Mouse (Mus musculus): ENCODE measurements at regions not wholly inside any gene's neighbourhood (a gene's known extent, or its start where the extent isn't known, plus 50 kb on each side); places are given as distances from the start of the nearest gene placed in this dataset.

DNA sequence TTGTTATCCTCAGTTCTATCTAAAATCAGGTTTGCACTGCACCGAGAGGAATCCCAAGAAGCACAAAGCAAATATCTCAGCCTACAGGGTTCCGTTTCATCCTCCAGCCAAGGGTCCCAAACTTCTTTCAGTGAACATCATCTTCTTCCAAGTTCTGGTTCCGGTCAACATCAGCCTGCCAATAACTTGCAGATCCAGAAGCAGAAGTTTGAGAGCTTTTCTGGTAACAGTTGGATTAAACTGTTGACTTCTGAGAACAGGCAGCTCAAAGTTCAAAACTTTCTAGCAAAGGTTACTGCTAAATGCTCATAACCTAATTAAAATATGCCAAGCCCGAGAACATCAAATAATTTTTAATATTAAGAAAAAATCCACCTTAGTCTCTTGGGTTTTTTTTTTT is 237.0 kb upstream of the Gm37988 start:
- Histone ChIP-seq H3K4me2 (ENCODE audit: low read depth, low read length) (no peak overlapping the region; the same call in 1 of the 2 replicates), H3K27me3 (replicated peaks; ENCODE audit: control insufficient read depth, insufficient read depth, low read length) (no peaks in the 10 kb centered on the region), H3K9ac (ENCODE audit: low read depth, low read length) (no peak overlapping the region), H3K9me3 (ENCODE audit: control insufficient read depth, low read length) (no peaks in the 10 kb centered on the region), H3K27ac (replicated peaks; ENCODE audit: low read depth, low read length) (no peak overlapping the region), H3K4me3 (ENCODE audit: low read depth, low read length) (no peak overlapping the region), H3K36me3 (ENCODE audit: control insufficient read depth, insufficient read depth, low read length) (no peaks in the 10 kb centered on the region), H3K4me1 (ENCODE audit: control insufficient read depth, insufficient read depth, low read length) (no peaks in the 10 kb centered on the region)
- no peak for DNase-seq (ENCODE audit: low spot score)
- ATAC-seq (ENCODE audit: low read depth), result no peak
- WGBS, result 87% methylated on average over 4 of the region's 4 CpGs

DNA sequence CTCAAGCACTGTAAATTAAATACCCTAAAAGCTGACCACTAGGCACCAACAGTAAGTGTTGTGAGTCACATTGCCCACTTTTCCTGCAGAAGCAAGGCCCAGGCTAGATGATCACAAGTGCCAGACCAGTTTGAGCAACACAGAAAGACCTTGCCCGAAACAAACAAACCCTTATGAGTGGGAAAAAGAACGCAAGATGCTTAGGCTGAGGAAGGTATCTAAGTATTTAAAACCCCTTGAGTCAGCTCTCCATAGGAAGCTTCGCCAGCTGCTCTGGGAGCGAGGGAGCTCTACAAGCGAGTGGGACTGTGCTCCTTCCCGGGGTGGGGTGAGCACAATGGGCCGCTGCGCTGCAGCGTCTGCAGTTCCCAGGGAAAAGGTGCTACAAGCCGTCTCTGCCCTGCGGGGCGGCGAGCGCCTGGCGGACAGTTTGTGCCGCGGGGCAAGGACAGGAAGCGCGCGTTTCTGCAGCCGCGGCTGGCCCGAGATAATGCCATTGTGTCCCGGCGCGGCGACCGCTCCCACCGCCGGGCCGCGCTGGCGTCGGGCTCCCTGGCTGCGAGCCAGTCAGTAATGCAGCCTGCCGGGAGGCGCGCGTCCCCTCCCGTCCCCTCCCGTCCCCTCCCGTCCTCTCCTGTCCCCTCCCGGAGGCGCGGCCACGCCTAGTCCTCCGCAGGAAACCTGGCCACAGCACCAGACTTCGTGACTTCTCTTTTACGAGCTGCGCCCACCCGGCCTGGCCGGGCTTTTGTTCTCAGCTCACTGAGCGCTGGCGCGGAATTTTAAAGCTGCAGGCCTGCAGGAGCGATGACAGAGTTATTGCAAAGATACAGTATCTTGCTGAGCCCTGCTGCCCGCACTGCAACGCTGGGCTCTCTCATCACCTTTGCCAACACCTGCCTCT is 236.1 kb upstream of the Gm37988 start:
- Histone ChIP-seq H3K27me3 (replicated peaks; ENCODE audit: control insufficient read depth, insufficient read depth, low read length) (no peaks in the 10 kb centered on the region), H3K9ac (ENCODE audit: low read depth, low read length) (peak overlapping the region; percentile 77), H3K4me1 (ENCODE audit: control insufficient read depth, insufficient read depth, low read length) (no peaks in the 10 kb centered on the region), H3K27ac (replicated peaks; ENCODE audit: low read depth, low read length) (peak overlapping the region; percentile 44; the same call in 1 of the 2 replicates), H3K4me3 (ENCODE audit: low read depth, low read length) (peak overlapping the region; percentile 60), H3K36me3 (ENCODE audit: control insufficient read depth, insufficient read depth, low read length) (no peaks in the 10 kb centered on the region), H3K9me3 (ENCODE audit: control insufficient read depth, low read length) (no peaks in the 10 kb centered on the region), H3K4me2 (ENCODE audit: low read depth, low read length) (peak overlapping the region; percentile 86)
- WGBS, result 1% methylated on average over 25 of the region's 58 CpGs
- ATAC-seq (ENCODE audit: low read depth), result peak; percentile 92
- peak; percentile 86 for DNase-seq (ENCODE audit: low spot score)

DNA sequence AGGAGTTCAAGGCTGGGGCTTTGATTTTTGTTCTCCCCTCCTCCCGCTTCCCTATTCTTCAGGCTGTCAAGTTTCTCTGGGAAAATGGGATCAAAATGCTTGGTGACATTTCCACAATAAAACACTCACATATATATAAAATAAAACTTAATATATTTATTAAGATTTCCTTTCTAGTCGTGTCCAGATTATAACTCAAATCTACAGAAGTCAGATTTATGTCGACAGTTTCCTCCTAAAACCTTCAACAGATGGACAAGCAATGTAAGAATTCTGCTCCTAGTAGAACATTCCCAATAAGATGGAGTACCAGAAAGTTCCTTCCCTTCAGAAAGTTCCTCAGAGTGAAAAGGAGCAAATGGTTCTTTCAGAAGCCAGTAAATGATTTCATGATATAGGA is 235.4 kb upstream of the Gm37988 start:
- 46% methylated on average over 3 of the region's 3 CpGs for WGBS
- peak overlapping the region; percentile 77; the same call in 1 of the 2 replicates for H3K9ac ChIP-seq (ENCODE audit: low read depth, low read length)

DNA sequence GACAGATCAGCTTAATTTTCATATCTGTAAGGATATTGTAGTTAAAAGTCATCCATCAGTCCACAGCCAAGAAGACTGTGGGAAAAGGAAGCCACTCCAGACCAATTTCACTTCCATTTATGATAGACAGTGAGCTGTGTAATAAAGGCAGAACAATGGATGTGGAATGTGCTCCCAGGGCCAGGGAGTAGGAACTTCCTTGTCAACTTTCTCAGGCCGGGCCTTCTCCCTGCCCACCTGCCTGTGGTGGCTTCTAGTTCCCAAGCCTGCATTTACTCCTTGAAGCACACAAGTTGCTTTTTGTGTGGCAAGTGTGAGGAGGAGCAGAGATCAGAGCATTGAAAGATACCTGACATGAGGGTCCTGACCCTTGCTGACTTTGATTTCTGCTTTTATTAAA is 233.6 kb upstream of the Gm37988 start:
- Histone ChIP-seq H3K9me3 (ENCODE audit: control insufficient read depth, low read length) (no peaks in the 10 kb centered on the region), H3K27ac (replicated peaks; ENCODE audit: low read depth, low read length) (no peak overlapping the region), H3K9ac (ENCODE audit: low read depth, low read length) (no peak overlapping the region), H3K4me2 (ENCODE audit: low read depth, low read length) (no peak overlapping the region), H3K4me1 (ENCODE audit: control insufficient read depth, insufficient read depth, low read length) (no peaks in the 10 kb centered on the region), H3K4me3 (ENCODE audit: low read depth, low read length) (no peak overlapping the region), H3K36me3 (ENCODE audit: control insufficient read depth, insufficient read depth, low read length) (no peaks in the 10 kb centered on the region), H3K27me3 (replicated peaks; ENCODE audit: control insufficient read depth, insufficient read depth, low read length) (no peaks in the 10 kb centered on the region)
- no peak for DNase-seq (ENCODE audit: low spot score)
- no peak for ATAC-seq (ENCODE audit: low read depth)
- WGBS, result 61% methylated on average over 1 of the region's 1 CpGs

More for the DNA sequence above, 235.4 kb upstream of the Gm37988 start:
- Histone ChIP-seq H3K4me2 (ENCODE audit: low read depth, low read length) (peak overlapping the region; percentile 86; the same call in 1 of the 2 replicates), H3K4me1 (ENCODE audit: control insufficient read depth, insufficient read depth, low read length) (no peaks in the 10 kb centered on the region), H3K27ac (replicated peaks; ENCODE audit: low read depth, low read length) (no peak overlapping the region), H3K27me3 (replicated peaks; ENCODE audit: control insufficient read depth, insufficient read depth, low read length) (no peaks in the 10 kb centered on the region), H3K36me3 (ENCODE audit: control insufficient read depth, insufficient read depth, low read length) (no peaks in the 10 kb centered on the region), H3K9me3 (ENCODE audit: control insufficient read depth, low read length) (no peaks in the 10 kb centered on the region), H3K4me3 (ENCODE audit: low read depth, low read length) (peak overlapping the region; percentile 60)
- no peak for DNase-seq (ENCODE audit: low spot score)
- ATAC-seq (ENCODE audit: low read depth), result no peak

DNA sequence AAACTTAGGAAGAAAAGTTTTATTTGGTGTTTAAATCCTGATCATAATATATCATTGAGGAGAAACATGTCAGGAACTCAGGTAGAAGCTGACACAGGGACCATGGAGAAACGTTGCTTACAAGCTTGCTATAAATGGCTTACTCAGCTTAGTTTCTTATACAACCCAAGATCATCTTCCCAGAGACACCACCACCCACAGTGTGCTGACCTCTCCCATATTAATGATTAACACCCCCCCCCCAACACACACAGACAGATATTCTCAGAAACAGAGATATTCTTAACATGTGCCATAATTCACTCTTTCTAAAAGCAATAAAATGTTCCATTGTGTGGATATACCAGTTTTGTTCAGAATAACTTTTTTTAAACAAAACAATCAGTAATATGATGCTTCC is 230.7 kb upstream of the Gm37988 start:
- no peaks in the 10 kb centered on the region for H3K9me3 ChIP-seq (ENCODE audit: control insufficient read depth, low read length)
- H3K36me3 ChIP-seq (ENCODE audit: control insufficient read depth, insufficient read depth, low read length), result no peaks in the 10 kb centered on the region
- H3K27me3 ChIP-seq (replicated peaks; ENCODE audit: control insufficient read depth, insufficient read depth, low read length), result no peaks in the 10 kb centered on the region
- H3K4me1 ChIP-seq (ENCODE audit: control insufficient read depth, insufficient read depth, low read length), result no peaks in the 10 kb centered on the region
- H3K4me3 ChIP-seq (ENCODE audit: low read depth, low read length), result no peak overlapping the region
- H3K4me2 ChIP-seq (ENCODE audit: low read depth, low read length), result no peak overlapping the region
- no peak overlapping the region for H3K27ac ChIP-seq (replicated peaks; ENCODE audit: low read depth, low read length)
- no peak overlapping the region for H3K9ac ChIP-seq (ENCODE audit: low read depth, low read length)
- ATAC-seq (ENCODE audit: low read depth), result no peak
- WGBS, result 67% methylated on average over 1 of the region's 1 CpGs
- DNase-seq (ENCODE audit: low spot score), result no peak

GRCm38 (mm10) chr1:4582534-4582933 is 225.2 kb upstream of the Gm37988 start:
- no peak overlapping the region for H3K9ac ChIP-seq (ENCODE audit: low read depth, low read length)
- H3K36me3 ChIP-seq (ENCODE audit: control insufficient read depth, insufficient read depth, low read length), result no peaks in the 10 kb centered on the region
- ATAC-seq (ENCODE audit: low read depth) (no peak), DNase-seq (ENCODE audit: low spot score) (no peak)
- no peaks in the 10 kb centered on the region for H3K27me3 ChIP-seq (replicated peaks; ENCODE audit: control insufficient read depth, insufficient read depth, low read length)
- no peaks in the 10 kb centered on the region for H3K4me1 ChIP-seq (ENCODE audit: control insufficient read depth, insufficient read depth, low read length)
- H3K27ac ChIP-seq (replicated peaks; ENCODE audit: low read depth, low read length), result no peak overlapping the region
- H3K4me3 ChIP-seq (ENCODE audit: low read depth, low read length), result no peak overlapping the region
- no peaks in the 10 kb centered on the region for H3K9me3 ChIP-seq (ENCODE audit: control insufficient read depth, low read length)
- H3K4me2 ChIP-seq (ENCODE audit: low read depth, low read length), result no peak overlapping the region

DNA sequence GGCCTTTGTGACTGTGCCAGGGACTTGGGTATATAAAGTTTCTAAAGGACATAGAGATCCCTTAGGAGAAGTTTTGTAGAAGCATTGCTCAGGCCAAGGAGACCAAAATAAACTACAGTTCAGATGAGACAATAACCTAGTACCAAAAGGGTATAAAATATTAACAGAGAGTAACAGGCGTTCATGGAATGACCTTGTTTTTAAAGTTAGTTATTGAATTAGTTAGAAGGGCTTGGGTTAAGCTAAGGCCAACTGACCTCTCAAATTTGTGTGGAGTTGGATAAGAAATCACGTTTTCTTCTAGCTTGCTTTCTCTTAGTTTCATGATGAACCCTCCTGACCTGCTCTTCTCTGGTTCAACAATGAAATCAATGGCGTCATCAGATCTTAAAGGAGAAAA is 209.8 kb upstream of the Gm37988 start:
- DNase-seq (ENCODE audit: low spot score) (no peak), ATAC-seq (ENCODE audit: low read depth) (no peak)
- 75% methylated on average over 3 of the region's 3 CpGs for WGBS
- Histone ChIP-seq H3K9ac (ENCODE audit: low read depth, low read length) (no peak overlapping the region), H3K4me3 (ENCODE audit: low read depth, low read length) (no peak overlapping the region), H3K36me3 (ENCODE audit: control insufficient read depth, insufficient read depth, low read length) (no peaks in the 10 kb centered on the region), H3K4me1 (ENCODE audit: control insufficient read depth, insufficient read depth, low read length) (no peaks in the 10 kb centered on the region), H3K4me2 (ENCODE audit: low read depth, low read length) (no peak overlapping the region), H3K27ac (replicated peaks; ENCODE audit: low read depth, low read length) (no peak overlapping the region), H3K27me3 (replicated peaks; ENCODE audit: control insufficient read depth, insufficient read depth, low read length) (no peaks in the 10 kb centered on the region), H3K9me3 (ENCODE audit: control insufficient read depth, low read length) (no peaks in the 10 kb centered on the region)

DNA sequence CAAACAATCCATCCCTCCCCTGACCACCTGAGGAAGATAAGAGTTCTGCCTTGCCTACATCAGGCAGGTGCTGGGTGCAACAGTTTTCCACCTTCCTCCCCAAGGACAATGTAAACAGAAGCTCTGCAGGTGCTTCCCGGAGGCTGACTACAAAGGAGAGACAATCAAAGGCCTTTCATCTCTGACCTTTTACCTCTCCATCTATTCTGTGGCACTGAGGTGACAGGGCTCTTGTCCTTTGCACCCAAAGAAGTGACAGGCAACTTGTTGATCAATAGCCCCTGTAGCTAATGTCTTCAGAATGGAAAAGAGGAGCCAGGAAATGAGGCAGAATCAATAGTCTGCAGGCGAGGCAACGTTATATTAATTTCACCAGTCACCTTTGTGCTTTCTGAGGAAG is 209.3 kb upstream of the Gm37988 start:
- Histone ChIP-seq H3K4me2 (ENCODE audit: low read depth, low read length) (no peak overlapping the region), H3K27ac (replicated peaks; ENCODE audit: low read depth, low read length) (no peak overlapping the region), H3K4me3 (ENCODE audit: low read depth, low read length) (no peak overlapping the region), H3K9ac (ENCODE audit: low read depth, low read length) (no peak overlapping the region), H3K4me1 (ENCODE audit: control insufficient read depth, insufficient read depth, low read length) (no peaks in the 10 kb centered on the region), H3K9me3 (ENCODE audit: control insufficient read depth, low read length) (no peaks in the 10 kb centered on the region), H3K36me3 (ENCODE audit: control insufficient read depth, insufficient read depth, low read length) (no peaks in the 10 kb centered on the region), H3K27me3 (replicated peaks; ENCODE audit: control insufficient read depth, insufficient read depth, low read length) (no peaks in the 10 kb centered on the region)
- WGBS, result 52% methylated on average over 3 of the region's 3 CpGs
- DNase-seq (ENCODE audit: low spot score) (no peak), ATAC-seq (ENCODE audit: low read depth) (no peak)

GRCm38 (mm10) chr1:4602386-4602785 is 205.3 kb upstream of the Gm37988 start:
- Histone ChIP-seq H3K9ac (ENCODE audit: low read depth, low read length) (no peak overlapping the region), H3K9me3 (ENCODE audit: control insufficient read depth, low read length) (no peaks in the 10 kb centered on the region), H3K4me2 (ENCODE audit: low read depth, low read length) (no peak overlapping the region), H3K36me3 (ENCODE audit: control insufficient read depth, insufficient read depth, low read length) (no peaks in the 10 kb centered on the region), H3K4me3 (ENCODE audit: low read depth, low read length) (no peak overlapping the region), H3K4me1 (ENCODE audit: control insufficient read depth, insufficient read depth, low read length) (no peaks in the 10 kb centered on the region), H3K27ac (replicated peaks; ENCODE audit: low read depth, low read length) (no peak overlapping the region), H3K27me3 (replicated peaks; ENCODE audit: control insufficient read depth, insufficient read depth, low read length) (no peaks in the 10 kb centered on the region)
- ATAC-seq (ENCODE audit: low read depth) (no peak), DNase-seq (ENCODE audit: low spot score) (no peak)
- 72% methylated on average over 3 of the region's 3 CpGs for WGBS

All from embryonic facial prominence, embryonic 14.5 days (tissue).